Comparison of ENCODE assay signal across 18 mouse cellular contexts in genomic region chr15:52570256-52570655, GRCm38 (mm10).
DNase-seq lines count a peak whose midpoint lies in the region; ATAC-seq lines count a peak whose summit lies in the region.
"Had no signal": no experiment of that assay in that cellular context is flagged by ENCODE, and none has a peak within 500 bp of the region (broad histone marks: within the 10 kb centered on the region; RNA-seq: fewer than 3 reads in every experiment).

No protein-coding gene starts in this region.

- ATAC-seq in activated CD4-positive, CD25-positive, alpha-beta regulatory T cell, adult 4 months: peak; percentile 71
- ATAC-seq in inflammation-experienced regulatory T-cells, adult 6 months: peak; percentile 84
- ATAC-seq: forebrain, embryonic 13.5 days; forebrain, embryonic 15.5 days; forebrain, postnatal 0 days had no signal

- DNase-seq in A20 (ENCODE audit: low read depth, low spot score) (peak; percentile 5), MN1 (ENCODE audit: low spot score) (no peak)
- peak; percentile 16 for DNase-seq in CD4-positive, CD25-positive, alpha-beta regulatory T cell, adult 2 months (ENCODE audit: low read depth, low spot score)
- DNase-seq in thymus, postnatal 0 days (ENCODE audit: low spot score): no peak
- DNase-seq in frontal cortex, postnatal 14 days (ENCODE audit: low spot score in 2 of 2): no peak
- DNase-seq: adrenal gland, adult 8-10 months; adrenal gland, postnatal 14 days; adrenal gland, postnatal 36 days; cerebellum, adult 11-12 months; cerebellum, adult 2 months; cerebellum, adult 9-10 months; cerebellum, postnatal 10 days; cerebellum, postnatal 25 days; forebrain, postnatal 0 days had no signal

Comparison
In these comparisons a context has a peak if more than half of its experiments do, and no peak if none do; other contexts are left out.
1. DNase-seq: peak in A20 (single experiment) and CD4-positive, CD25-positive, alpha-beta regulatory T cell, adult 2 months (single experiment); none in thymus, postnatal 0 days (single experiment), frontal cortex, postnatal 14 days (0 of 2) and MN1 (single experiment).